Mouse (Mus musculus) megakaryocyte, adult 5-6 weeks (primary cell): Measurements from ENCODE around the gene Eif4a1. TPM values are rescaled to one million over a fixed set of nuclear protein-coding genes. Genes with fewer than 3 reads are reported as not detected.
A peak's percentile ranks its signal among the peaks of the same experiment; 100 is the strongest.

ENCODE experiments used
- ATAC-seq: 2 replicates; pipeline ENCODE4 v1.8.0; 2016; ENCODE audit warnings: mild to moderate bottlenecking, inconsistent platforms; ENCODE audit not compliant: poor library complexity, severe bottlenecking
- total RNA-seq, 2 experiments: library from RNA; stranded (forward) in 1 of 2; stranded (reverse) in 1 of 2; fragments of 153-499, 151-499 nt in 1 of 2; fragments of 221-1000, 200-1000 nt in 1 of 2; gene quantifications; 2 replicates each; pipeline versions ENCODE4 v1.2.3 to v1.2.4; 2015 to 2017

Eif4a1 gene
- total RNA-seq, 2 experiments from 2014 or later = 494 to 523 TPM

GRCm38 (mm10) chr11:69680136-69680855 lies 8.1 kb upstream of the Eif4a1 start:
- no peak for ATAC-seq

DNA sequence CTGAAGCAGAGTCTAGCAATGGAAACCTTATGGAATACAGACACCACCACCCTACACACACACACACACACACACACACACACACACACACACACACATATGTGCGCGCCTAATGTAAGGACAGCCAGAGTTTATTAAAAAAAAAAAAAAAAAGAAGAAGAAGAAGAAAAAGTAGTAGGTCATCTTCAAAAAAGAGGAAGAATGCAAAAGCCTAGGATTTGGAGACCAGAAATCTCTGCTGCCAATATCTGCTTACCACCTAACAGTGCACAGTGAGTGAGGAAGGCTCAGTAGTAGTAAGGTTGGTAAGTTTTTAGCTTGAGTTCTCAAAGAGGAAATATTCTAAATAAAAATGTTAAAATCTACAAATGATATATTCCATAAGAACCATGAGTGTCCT lies 6.9 kb upstream of the Eif4a1 start:
- ATAC-seq = no peak

GRCm38 (mm10) chr11:69671726-69672124 lies 498 bp downstream of the Eif4a1 start:
- peak; percentile 11; the same call in 1 of the 2 replicates for ATAC-seq

GRCm38 (mm10) chr11:69670786-69671725 lies 1.2 kb downstream of the Eif4a1 start:
- peak; percentile 72 for ATAC-seq

GRCm38 (mm10) chr11:69666665-69667005 lies 5.6 kb downstream of the Eif4a1 start:
- no peak for ATAC-seq

DNA sequence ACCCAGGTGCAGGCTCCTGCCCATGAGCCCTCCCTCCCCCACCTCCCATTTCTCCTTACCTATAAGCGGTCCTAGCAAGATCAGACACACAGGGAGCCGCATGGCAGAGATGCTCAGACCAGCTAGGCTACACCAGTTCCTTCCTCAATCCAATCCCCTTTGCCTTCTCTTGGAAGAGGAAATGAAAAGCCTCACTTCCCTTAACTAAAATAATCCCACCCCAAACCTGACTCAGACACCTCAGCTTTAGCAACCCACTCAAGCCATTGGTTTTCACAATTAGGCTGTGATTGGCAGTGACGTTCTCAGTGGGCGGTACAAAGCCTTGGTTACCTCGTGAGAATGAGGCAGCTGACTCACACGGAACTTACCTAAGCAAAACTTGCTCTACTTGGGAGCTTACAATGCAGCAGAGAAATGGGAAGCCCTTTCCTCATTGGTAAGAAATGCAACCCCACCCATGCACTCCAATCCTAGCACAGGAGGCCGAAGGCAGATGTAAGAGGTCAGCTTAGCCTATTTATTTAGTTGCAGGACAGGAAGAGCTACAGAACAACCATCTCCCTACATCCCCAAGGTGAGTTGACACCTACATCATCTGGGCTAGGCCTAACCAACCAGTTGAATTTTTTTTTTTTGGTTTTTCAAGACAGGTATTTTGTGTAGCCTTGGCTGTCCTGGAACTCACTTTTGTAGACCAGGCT lies 6.1 kb downstream of the Eif4a1 start, which contains the start of gene Cd68:
Gene Cd68, minus strand, starts transcription at position 193 of the 704 bp plus-strand sequence.
- ATAC-seq = peak; percentile 75

- no peak for ATAC-seq
Measured at GRCm38 (mm10) chr11:69665457-69665960, 6.7 kb downstream of the Eif4a1 start.

GRCm38 (mm10) chr11:69664841-69665240 lies 7.4 kb downstream of the Eif4a1 start:
- ATAC-seq = no peak

- ATAC-seq = no peak
Measured at GRCm38 (mm10) chr11:69663795-69664194, 8.4 kb downstream of the Eif4a1 start.

GRCm38 (mm10) chr11:69662967-69663671 lies 9.1 kb downstream of the Eif4a1 start:
- no peak for ATAC-seq

GRCm38 (mm10) chr11:69662213-69662966 lies 9.8 kb downstream of the Eif4a1 start, which contains the start of gene Mpdu1:
Gene Mpdu1 (minus strand): TSS chr11:69662642.
- ATAC-seq = peak; percentile 78

- no peak for ATAC-seq
Measured at GRCm38 (mm10) chr11:69661221-69661881, 10.9 kb downstream of the Eif4a1 start.

DNA sequence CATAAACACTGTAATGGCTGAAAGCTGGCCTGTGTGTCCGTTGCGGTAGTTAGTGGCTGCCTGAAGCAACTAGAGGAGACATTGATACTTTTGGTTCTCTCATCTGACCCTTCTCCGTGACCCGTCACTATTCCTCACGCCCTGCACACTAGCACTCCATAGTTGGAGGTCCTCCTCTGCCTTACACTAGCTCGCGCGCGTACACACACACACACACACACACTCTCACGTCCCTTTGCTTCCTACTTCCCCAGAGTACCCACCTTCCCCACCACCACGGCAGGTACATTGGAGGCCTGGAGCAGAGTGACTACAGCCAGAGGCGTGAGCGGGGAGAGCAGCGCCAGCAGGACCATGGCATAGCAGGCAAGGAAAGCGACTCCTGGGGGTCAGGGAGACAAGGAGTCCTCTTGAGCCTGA lies 14.8 kb downstream of the Eif4a1 start:
- no peak for ATAC-seq

DNA sequence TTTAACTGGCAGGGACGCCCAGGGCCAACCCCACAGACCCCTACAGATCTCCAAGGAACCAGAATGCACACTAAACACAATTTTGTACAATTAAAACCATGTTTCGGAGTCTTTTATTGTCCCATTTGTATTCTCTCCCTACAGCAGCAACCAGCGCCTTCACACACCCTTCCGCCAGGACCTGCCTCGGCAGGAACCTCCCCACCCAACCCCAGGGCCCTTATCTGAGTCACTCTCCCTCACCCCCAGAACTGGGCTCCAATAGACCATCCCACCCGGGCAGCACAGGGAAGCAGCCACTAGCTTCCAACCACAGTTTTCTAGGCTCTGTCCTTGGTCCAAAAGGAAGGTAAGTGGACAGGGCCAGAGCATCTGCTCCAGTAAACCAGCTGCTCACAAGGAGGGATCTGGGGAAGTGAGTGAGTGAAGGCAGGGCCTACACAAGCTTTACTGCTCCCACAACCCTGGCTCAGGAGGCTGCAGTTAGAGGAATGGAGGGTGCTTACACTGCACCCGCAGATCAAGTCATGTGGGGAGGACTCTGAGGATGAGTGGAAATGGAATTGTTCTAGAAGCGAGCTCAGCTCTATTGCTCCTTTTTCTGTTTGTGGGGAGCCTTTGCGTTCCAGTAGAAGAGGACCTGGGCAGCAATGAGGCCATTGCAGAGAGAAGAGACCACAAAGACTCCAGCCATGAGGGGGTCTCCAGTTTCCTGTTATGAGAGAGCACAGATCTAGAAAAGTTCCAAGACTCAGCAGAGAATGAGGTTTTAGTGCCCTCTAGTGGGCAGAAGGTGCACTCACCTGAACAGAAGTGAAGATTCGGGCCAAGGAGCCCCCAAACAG lies 15.4 kb downstream of the Eif4a1 start:
- peak; percentile 26; the same call in 1 of the 2 replicates for ATAC-seq

DNA sequence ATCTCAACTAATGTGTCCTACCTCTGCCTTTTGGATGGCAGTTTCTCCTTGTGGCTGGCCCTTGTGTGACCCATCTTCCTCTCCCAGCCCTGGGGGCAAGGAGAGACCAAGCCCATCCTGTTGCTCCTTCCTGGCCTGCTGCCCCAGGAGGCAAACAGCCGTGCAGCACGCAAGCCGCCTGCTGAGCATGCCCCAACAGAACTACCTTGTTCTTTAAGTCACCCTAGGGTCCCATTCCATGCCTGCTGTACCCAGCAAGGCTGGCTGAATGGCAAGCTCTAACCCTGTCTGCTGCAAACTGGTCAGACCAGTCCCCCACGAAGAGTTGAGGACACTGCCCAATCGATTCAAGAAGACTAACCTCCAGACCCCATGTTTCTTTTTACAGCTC lies 16.2 kb downstream of the Eif4a1 start:
- ATAC-seq = no peak

- peak; percentile 68 for ATAC-seq
Measured at GRCm38 (mm10) chr11:69655264-69656064, 16.8 kb downstream of the Eif4a1 start, which contains the start of gene Sox15. Gene Sox15 (plus strand): TSS chr11:69655314.

GRCm38 (mm10) chr11:69654760-69655159 lies 17.5 kb downstream of the Eif4a1 start:
- ATAC-seq = no peak
